Mouse (Mus musculus) small intestine, adult 2 months (tissue): ENCODE data around the gene Cfap299.

Experiments
- CTCF ChIP-seq: fragments of 200-500 bp; IDR thresholded peaks from 2 replicates; pipeline ENCODE4 v1.5.1; 2012; ENCODE audit warnings: low read depth, mild to moderate bottlenecking, control low read depth, inconsistent platforms, low read length, moderate library complexity, mixed read lengths; ENCODE audit not compliant: insufficient replicate concordance, insufficient read length; ENCODE audit errors: extremely low read depth
- POLR2A ChIP-seq: fragments of 200-500 bp; IDR thresholded peaks from 2 replicates; pipeline ENCODE4 v1.6.1; 2012; ENCODE audit warnings: low read depth, mild to moderate bottlenecking, control low read depth, inconsistent platforms, low read length, moderate library complexity

DNA sequence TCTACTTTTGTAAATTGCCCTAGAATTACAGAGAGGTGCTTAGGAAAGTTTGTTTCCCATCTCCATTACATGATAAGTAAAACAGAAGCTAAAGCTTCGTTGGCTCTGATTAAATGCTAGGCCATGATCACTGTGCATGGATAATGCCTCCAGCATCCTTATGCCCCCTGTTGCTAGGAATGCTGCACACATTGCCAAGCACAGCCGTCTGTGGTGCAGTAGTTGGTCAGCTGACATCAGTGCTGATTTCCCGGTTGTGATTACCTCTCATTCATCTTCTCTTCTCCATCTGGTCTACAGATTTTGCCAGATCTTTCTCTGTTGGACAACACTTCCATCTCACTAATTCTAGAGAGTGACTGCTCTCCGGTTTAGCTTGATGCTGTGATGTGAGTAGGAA is 243.3 kb downstream of the Cfap299 start:
- no peak for TF ChIP-seq CTCF
- TF ChIP-seq POLR2A: no peak
